Comparison of ENCODE assay signal across 24 mouse cellular contexts in the genomic region with DNA sequence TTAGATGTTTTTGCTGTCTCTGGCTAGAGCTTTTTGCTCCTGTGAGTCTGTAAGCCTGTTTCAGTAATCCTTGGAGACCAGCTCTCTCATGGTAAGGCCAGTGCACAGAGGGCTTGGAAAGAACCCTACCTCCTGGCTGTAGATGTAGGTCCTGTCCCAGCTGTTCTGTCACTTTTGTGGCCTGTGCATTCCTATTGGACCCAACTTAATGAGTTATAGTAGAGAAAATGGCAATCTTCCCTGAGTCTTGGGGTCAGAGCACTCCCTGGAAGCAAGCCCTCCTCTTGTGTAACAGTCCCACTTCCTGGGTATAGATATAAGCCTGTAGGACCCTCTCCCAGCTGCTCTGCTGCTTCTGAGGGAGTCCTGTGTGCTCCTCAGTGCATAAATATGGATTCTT. TPM values are rescaled to one million over a fixed set of nuclear protein-coding genes. Genes with fewer than 3 reads are reported as not detected.
"Had no signal": no experiment of that assay in that cellular context is flagged by ENCODE, and none has a peak within 500 bp of the region (broad histone marks: within the 10 kb centered on the region; RNA-seq: fewer than 3 reads in every experiment).

No protein-coding gene starts in this region.

- H3K27ac ChIP-seq: heart, embryonic 10.5 days; heart, embryonic 13.5 days; heart, embryonic 15.5 days; hindbrain, embryonic 13.5 days; hindbrain, embryonic 15.5 days; hindbrain, postnatal 0 days; layer of hippocampus, adult 2 months; left cerebral cortex, adult 2 months; limb, embryonic 10.5 days; limb, embryonic 12.5 days; liver, embryonic 13.5 days had no signal

- H3K36me3 ChIP-seq: heart, embryonic 10.5 days; heart, embryonic 13.5 days; heart, embryonic 15.5 days; hindbrain, embryonic 13.5 days; hindbrain, embryonic 15.5 days; limb, embryonic 10.5 days; limb, embryonic 12.5 days; liver, embryonic 13.5 days had no signal

- DNase-seq: gastrocnemius, postnatal 14 days; gastrocnemius, postnatal 36 days; heart, postnatal 14 days; heart, postnatal 36 days; kidney, adult 18-20 months; kidney, adult 8-10 months; kidney, postnatal 10 days; kidney, postnatal 25 days; kidney, postnatal 4 days; liver; liver, embryonic 13.5 days had no signal

- H3K9me3 ChIP-seq: heart, embryonic 10.5 days; heart, embryonic 13.5 days; heart, embryonic 15.5 days; hindbrain, embryonic 13.5 days; hindbrain, embryonic 15.5 days; limb, embryonic 10.5 days; limb, embryonic 12.5 days; liver, embryonic 13.5 days had no signal

- H3K4me2 ChIP-seq: heart, embryonic 13.5 days; heart, embryonic 15.5 days; hindbrain, embryonic 13.5 days; hindbrain, embryonic 15.5 days; limb, embryonic 12.5 days; liver, embryonic 11.5 days; liver, embryonic 13.5 days had no signal

- H3K27me3 ChIP-seq: heart, embryonic 13.5 days; heart, embryonic 15.5 days; hindbrain, embryonic 13.5 days; hindbrain, embryonic 15.5 days; limb, embryonic 12.5 days; liver, embryonic 13.5 days had no signal

- H3K4me3 ChIP-seq: heart, embryonic 10.5 days; heart, embryonic 13.5 days; heart, embryonic 15.5 days; hindbrain, embryonic 13.5 days; hindbrain, embryonic 15.5 days; layer of hippocampus, adult 2 months; left cerebral cortex, adult 2 months; limb, embryonic 10.5 days; limb, embryonic 12.5 days; liver, embryonic 13.5 days had no signal

- H3K4me1 ChIP-seq: heart, embryonic 10.5 days; heart, embryonic 13.5 days; heart, embryonic 15.5 days; hindbrain, embryonic 13.5 days; hindbrain, embryonic 15.5 days; limb, embryonic 10.5 days; limb, embryonic 12.5 days; liver, embryonic 13.5 days had no signal

- H3K9ac ChIP-seq: heart, embryonic 13.5 days; heart, embryonic 15.5 days; hindbrain, embryonic 13.5 days; hindbrain, embryonic 15.5 days; limb, embryonic 12.5 days; liver, embryonic 13.5 days had no signal

- ATAC-seq: hindbrain, postnatal 0 days; intestine, embryonic 16.5 days had no signal

RNA-seq across cellular contexts. Expression of gene Casp12, which starts 48.3 kb away (rescaled TPM):
- polyA plus RNA-seq: heart, embryonic 10.5 days; hindbrain, embryonic 11.5 days; limb, embryonic 10.5 days; limb, embryonic 12.5 days had no signal
